Mouse (Mus musculus): Measurements from ENCODE around the gene Nanog. TPM values are rescaled to one million over a fixed set of nuclear protein-coding genes. Genes with fewer than 3 reads are reported as not detected.

Nanog gene
- polyA plus RNA-seq, 1 experiment from 2014 or later = 0.11 TPM

DNA sequence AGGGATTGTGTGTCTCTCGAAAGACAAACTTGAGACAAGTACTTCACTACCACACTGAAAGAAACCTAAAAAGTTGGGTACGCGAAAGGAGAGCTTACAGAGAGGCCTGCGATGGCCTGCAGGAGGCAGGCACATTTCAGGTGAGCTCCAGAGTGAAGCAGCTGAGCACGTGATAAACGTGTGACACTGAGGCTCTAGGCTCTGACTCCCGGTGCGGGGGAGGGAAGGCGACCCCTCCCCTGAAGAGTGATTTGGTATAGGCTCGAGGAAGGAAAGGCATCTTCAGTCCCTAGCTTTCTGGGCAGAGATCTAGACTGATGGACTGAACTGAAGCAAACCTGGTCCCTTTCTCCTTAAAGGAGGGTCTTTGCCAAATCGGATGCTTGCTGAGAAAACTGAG lies 36.1 kb downstream of the Nanog start:
- no peak for DNase-seq (ENCODE audit: low spot score)
- no peak overlapping the region for H3K4me2 ChIP-seq (ENCODE audit: low read depth, low read length)
- H3K4me3 ChIP-seq (ENCODE audit: low read depth, low read length) = no peak overlapping the region
- H3K36me3 ChIP-seq (ENCODE audit: control insufficient read depth, insufficient read depth, low read length) = no peaks in the 10 kb centered on the region
- no peaks in the 10 kb centered on the region for H3K9me3 ChIP-seq (ENCODE audit: control insufficient read depth, low read length)
- WGBS = 22% methylated on average over 11 of the region's 11 CpGs
- H3K27ac ChIP-seq (replicated peaks; ENCODE audit: low read depth, low read length) = no peak overlapping the region
- H3K9ac ChIP-seq (ENCODE audit: low read depth, low read length) = no peak overlapping the region
- peaks cover 27% of the 10 kb centered on the region for H3K27me3 ChIP-seq (replicated peaks; ENCODE audit: control insufficient read depth, insufficient read depth, low read length)
- ATAC-seq (ENCODE audit: low read depth) = no peak
- H3K4me1 ChIP-seq (ENCODE audit: control insufficient read depth, insufficient read depth, low read length) = no peaks in the 10 kb centered on the region

DNA sequence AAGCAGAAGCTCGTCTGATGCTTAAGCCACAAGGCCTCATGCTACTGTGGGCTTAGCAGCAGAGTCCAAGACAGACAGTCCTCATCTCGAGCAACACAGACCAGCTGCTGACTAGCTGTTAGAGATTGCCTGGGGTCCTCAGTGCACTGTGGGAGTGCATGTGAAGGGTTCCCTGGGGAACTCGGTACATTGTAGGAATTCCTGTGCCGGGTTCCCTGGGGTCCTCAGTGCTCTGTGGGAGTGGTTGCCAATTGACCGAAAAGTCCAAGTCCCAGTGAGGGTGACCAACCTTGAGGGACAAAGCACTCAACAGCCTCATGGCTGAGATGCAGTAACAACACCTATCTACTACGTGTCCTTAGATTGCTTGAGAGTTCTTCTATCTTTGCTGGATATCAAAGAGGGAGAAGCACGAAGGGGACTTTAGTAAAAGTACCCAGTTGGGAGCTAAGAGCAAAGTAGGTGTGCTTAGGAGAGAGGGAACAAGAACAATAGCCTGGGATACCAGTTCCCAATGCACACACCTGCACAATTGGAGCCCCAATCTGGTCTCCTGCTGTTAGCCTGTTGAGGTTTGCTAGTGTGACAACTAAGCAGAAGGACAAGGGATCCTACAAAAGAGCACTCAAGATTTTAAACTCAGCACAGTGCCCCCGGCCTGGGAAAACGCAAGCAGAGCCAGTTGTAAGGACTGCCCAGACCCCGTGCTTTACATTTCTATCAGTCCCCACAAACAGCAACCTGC lies 37.4 kb downstream of the Nanog start:
- Histone ChIP-seq H3K27me3 (replicated peaks; ENCODE audit: control insufficient read depth, insufficient read depth, low read length) (peaks cover 27% of the 10 kb centered on the region), H3K4me3 (ENCODE audit: low read depth, low read length) (no peak overlapping the region), H3K9ac (ENCODE audit: low read depth, low read length) (no peak overlapping the region), H3K27ac (replicated peaks; ENCODE audit: low read depth, low read length) (no peak overlapping the region), H3K4me1 (ENCODE audit: control insufficient read depth, insufficient read depth, low read length) (no peaks in the 10 kb centered on the region), H3K36me3 (ENCODE audit: control insufficient read depth, insufficient read depth, low read length) (no peaks in the 10 kb centered on the region), H3K9me3 (ENCODE audit: control insufficient read depth, low read length) (no peaks in the 10 kb centered on the region), H3K4me2 (ENCODE audit: low read depth, low read length) (no peak overlapping the region)
- DNase-seq (ENCODE audit: low spot score) = peak; percentile 21
- no peak for ATAC-seq (ENCODE audit: low read depth)
- 29% methylated on average over 10 of the region's 10 CpGs for WGBS

DNA sequence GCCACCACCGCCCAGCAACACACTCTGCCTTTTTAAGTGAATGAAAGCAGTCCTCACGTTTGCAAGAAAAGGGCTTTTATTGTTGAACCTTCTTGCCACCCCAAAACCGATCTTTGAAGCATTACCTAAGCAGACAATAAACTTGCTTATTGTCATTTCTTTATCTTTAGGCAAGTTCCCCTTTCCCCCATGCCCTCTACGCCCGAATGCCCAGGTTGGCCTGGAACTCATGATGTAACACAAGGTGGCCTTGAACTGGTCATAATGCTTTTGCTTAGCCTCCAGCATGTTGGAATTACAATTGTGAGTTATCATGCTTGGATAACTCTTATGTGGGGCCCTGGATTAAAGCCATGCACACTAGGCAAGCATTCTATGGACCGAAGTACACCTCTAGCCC lies 43.3 kb downstream of the Nanog start:
- 80% methylated on average over 6 of the region's 6 CpGs for WGBS

DNA sequence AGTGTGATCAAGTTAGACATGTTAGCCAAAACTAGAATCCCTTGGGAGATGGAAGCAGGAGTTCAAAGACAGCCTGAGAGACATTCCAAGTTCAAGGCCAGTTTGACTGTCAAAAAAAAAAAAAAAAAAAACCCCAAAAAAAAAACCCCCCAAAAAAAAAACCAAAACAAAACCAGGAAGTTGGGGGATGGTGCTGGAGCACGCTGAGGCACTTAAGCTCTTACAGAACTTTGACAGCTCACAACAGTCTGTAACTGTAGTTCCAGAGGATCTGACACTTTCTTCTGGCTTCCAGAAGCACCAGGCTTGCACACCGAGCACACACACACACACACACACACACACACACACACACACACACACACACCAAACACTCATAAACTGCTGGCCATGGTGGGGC lies 48.6 kb downstream of the Nanog start:
- Histone ChIP-seq H3K4me2 (ENCODE audit: low read depth, low read length) (no peak overlapping the region), H3K27ac (replicated peaks; ENCODE audit: low read depth, low read length) (no peak overlapping the region), H3K9me3 (ENCODE audit: control insufficient read depth, low read length) (no peaks in the 10 kb centered on the region), H3K36me3 (ENCODE audit: control insufficient read depth, insufficient read depth, low read length) (no peaks in the 10 kb centered on the region), H3K27me3 (replicated peaks; ENCODE audit: control insufficient read depth, insufficient read depth, low read length) (no peaks in the 10 kb centered on the region), H3K9ac (ENCODE audit: low read depth, low read length) (no peak overlapping the region), H3K4me1 (ENCODE audit: control insufficient read depth, insufficient read depth, low read length) (no peaks in the 10 kb centered on the region), H3K4me3 (ENCODE audit: low read depth, low read length) (no peak overlapping the region)
- no peak for DNase-seq (ENCODE audit: low spot score)
- ATAC-seq (ENCODE audit: low read depth) = no peak
- WGBS = 18% methylated on average over 2 of the region's 2 CpGs

More for the DNA sequence above, 43.3 kb downstream of the Nanog start:
- DNase-seq (ENCODE audit: low spot score) (no peak), ATAC-seq (ENCODE audit: low read depth) (no peak)
- Histone ChIP-seq H3K4me2 (ENCODE audit: low read depth, low read length) (no peak overlapping the region), H3K9ac (ENCODE audit: low read depth, low read length) (no peak overlapping the region), H3K9me3 (ENCODE audit: control insufficient read depth, low read length) (no peaks in the 10 kb centered on the region), H3K4me1 (ENCODE audit: control insufficient read depth, insufficient read depth, low read length) (no peaks in the 10 kb centered on the region), H3K4me3 (ENCODE audit: low read depth, low read length) (no peak overlapping the region), H3K27me3 (replicated peaks; ENCODE audit: control insufficient read depth, insufficient read depth, low read length) (no peaks in the 10 kb centered on the region), H3K36me3 (ENCODE audit: control insufficient read depth, insufficient read depth, low read length) (no peaks in the 10 kb centered on the region), H3K27ac (replicated peaks; ENCODE audit: low read depth, low read length) (no peak overlapping the region)

DNA sequence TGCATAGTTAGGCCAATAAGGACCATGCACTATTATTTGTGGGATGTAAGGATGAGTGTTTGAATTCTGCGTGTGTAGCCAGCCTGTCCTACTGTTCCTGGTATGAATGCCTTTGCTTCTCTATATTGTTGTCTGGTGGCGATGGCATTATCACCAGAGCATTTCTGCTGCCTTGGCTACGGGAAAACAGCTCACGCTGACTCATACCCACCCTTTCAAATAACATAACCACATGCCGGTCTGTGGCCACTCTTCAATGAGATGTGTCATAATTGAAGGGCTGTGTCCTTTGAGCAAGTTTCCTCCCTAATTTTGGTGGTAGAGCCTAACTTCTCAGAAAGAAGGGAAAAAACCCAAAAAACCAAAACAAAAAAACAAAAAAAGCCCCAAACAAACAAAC lies 51.4 kb downstream of the Nanog start:
- DNase-seq (ENCODE audit: low spot score) = no peak
- H3K9ac ChIP-seq (ENCODE audit: low read depth, low read length) = no peak overlapping the region
- 79% methylated on average over 5 of the region's 5 CpGs for WGBS
- no peak overlapping the region for H3K27ac ChIP-seq (replicated peaks; ENCODE audit: low read depth, low read length)
- no peaks in the 10 kb centered on the region for H3K9me3 ChIP-seq (ENCODE audit: control insufficient read depth, low read length)
- H3K4me1 ChIP-seq (ENCODE audit: control insufficient read depth, insufficient read depth, low read length) = no peaks in the 10 kb centered on the region
- H3K36me3 ChIP-seq (ENCODE audit: control insufficient read depth, insufficient read depth, low read length) = no peaks in the 10 kb centered on the region
- ATAC-seq (ENCODE audit: low read depth) = no peak
- H3K4me2 ChIP-seq (ENCODE audit: low read depth, low read length) = no peak overlapping the region
- no peaks in the 10 kb centered on the region for H3K27me3 ChIP-seq (replicated peaks; ENCODE audit: control insufficient read depth, insufficient read depth, low read length)
- H3K4me3 ChIP-seq (ENCODE audit: low read depth, low read length) = no peak overlapping the region

DNA sequence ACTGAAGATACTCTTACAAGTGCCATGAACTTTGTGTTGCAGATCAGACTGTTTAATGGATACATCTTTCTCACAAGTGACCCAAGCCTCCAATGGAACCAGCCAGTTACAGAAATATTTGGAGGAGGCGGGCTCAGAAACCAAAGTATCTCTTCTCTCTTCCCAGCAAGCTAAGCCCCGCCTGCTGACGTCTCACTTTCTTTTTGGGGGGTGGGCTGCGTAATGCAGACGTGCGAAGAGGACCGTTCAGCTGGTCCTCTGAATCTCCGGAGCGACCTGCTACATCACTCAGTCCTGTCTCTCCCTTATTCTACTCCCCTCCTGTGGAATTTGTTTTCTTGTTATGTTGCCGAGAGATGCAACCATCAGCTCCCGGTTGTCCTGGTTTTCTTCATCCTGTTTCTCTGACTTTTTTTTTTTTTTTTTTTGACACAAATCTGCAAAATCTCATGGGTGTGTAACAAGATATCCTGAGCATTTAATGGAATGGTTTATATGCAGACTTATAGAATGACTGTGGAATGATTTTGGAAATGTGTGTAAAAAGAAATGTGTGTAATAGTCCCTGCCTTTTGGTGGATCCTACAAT lies 53.8 kb downstream of the Nanog start:
- H3K27ac ChIP-seq (replicated peaks; ENCODE audit: low read depth, low read length) = peak overlapping the region; percentile 55; the same call in 1 of the 2 replicates
- 1% methylated on average over 11 of the region's 11 CpGs for WGBS
- peak overlapping the region; percentile 46; the same call in 1 of the 2 replicates for H3K9ac ChIP-seq (ENCODE audit: low read depth, low read length)
- DNase-seq (ENCODE audit: low spot score) = peak; percentile 95
- peak overlapping the region; percentile 46 for H3K4me3 ChIP-seq (ENCODE audit: low read depth, low read length)
- H3K9me3 ChIP-seq (ENCODE audit: control insufficient read depth, low read length) = no peaks in the 10 kb centered on the region
- no peaks in the 10 kb centered on the region for H3K36me3 ChIP-seq (ENCODE audit: control insufficient read depth, insufficient read depth, low read length)
- H3K4me1 ChIP-seq (ENCODE audit: control insufficient read depth, insufficient read depth, low read length) = peaks cover 3% of the 10 kb centered on the region; the same call in 1 of the 2 replicates
- ATAC-seq (ENCODE audit: low read depth) = peak; percentile 75
- H3K27me3 ChIP-seq (replicated peaks; ENCODE audit: control insufficient read depth, insufficient read depth, low read length) = no peaks in the 10 kb centered on the region; the same call in 1 of the 2 replicates
- peak overlapping the region; percentile 54 for H3K4me2 ChIP-seq (ENCODE audit: low read depth, low read length)

DNA sequence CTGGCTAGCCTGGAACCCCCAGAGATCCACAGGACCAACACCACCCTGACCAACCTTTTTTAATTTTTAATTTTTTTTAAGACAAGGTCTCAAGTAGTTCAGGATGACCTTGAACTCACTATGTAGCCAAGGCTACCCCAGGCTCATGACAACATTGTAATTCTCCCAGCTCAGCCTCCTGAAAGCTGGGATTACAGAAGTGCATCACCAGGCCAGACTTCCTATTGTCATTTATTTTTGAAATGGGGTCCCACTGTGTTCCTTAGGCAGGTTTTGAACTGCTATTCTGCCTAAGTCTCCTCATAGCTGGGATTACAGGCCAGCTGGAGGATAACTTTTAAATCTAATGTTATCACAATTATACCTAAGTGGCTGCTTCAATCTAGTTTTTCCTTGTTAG lies 54.6 kb downstream of the Nanog start:
- H3K9ac ChIP-seq (ENCODE audit: low read depth, low read length) = no peak overlapping the region
- H3K4me2 ChIP-seq (ENCODE audit: low read depth, low read length) = no peak overlapping the region
- peaks cover 3% of the 10 kb centered on the region; the same call in 1 of the 2 replicates for H3K4me1 ChIP-seq (ENCODE audit: control insufficient read depth, insufficient read depth, low read length)
- H3K36me3 ChIP-seq (ENCODE audit: control insufficient read depth, insufficient read depth, low read length) = no peaks in the 10 kb centered on the region
- no peaks in the 10 kb centered on the region for H3K9me3 ChIP-seq (ENCODE audit: control insufficient read depth, low read length)
- no peak overlapping the region for H3K27ac ChIP-seq (replicated peaks; ENCODE audit: low read depth, low read length)
- ATAC-seq (ENCODE audit: low read depth) (no peak), DNase-seq (ENCODE audit: low spot score) (no peak)
- no peaks in the 10 kb centered on the region; the same call in 1 of the 2 replicates for H3K27me3 ChIP-seq (replicated peaks; ENCODE audit: control insufficient read depth, insufficient read depth, low read length)
- H3K4me3 ChIP-seq (ENCODE audit: low read depth, low read length) = no peak overlapping the region

DNA sequence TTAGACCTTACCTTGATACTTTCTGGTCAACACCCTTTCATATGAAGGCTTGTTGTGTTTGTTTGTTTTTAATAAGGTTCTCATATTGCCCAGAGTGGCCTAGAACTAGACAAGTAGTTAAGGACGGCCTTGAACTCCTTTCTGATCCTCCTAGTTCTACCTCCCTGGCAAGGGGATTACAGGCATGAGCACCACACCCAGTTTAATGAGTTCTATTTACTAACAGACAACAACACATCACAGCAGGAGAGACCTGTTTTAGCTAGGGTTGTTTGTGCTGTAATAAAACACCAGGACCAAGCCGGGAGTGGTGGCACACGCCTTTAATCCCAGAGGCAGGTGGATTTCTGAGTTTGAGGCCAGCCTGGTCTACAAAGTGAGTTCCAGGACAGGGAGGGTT lies 55.2 kb downstream of the Nanog start:
- no peaks in the 10 kb centered on the region for H3K9me3 ChIP-seq (ENCODE audit: control insufficient read depth, low read length)
- no peak overlapping the region for H3K4me2 ChIP-seq (ENCODE audit: low read depth, low read length)
- no peaks in the 10 kb centered on the region for H3K36me3 ChIP-seq (ENCODE audit: control insufficient read depth, insufficient read depth, low read length)
- H3K9ac ChIP-seq (ENCODE audit: low read depth, low read length) = no peak overlapping the region
- peaks cover 3% of the 10 kb centered on the region; the same call in 1 of the 2 replicates for H3K4me1 ChIP-seq (ENCODE audit: control insufficient read depth, insufficient read depth, low read length)
- no peak for DNase-seq (ENCODE audit: low spot score)
- ATAC-seq (ENCODE audit: low read depth) = no peak
- H3K27ac ChIP-seq (replicated peaks; ENCODE audit: low read depth, low read length) = no peak overlapping the region
- 86% methylated on average over 3 of the region's 3 CpGs for WGBS
- no peaks in the 10 kb centered on the region; the same call in 1 of the 2 replicates for H3K27me3 ChIP-seq (replicated peaks; ENCODE audit: control insufficient read depth, insufficient read depth, low read length)
- H3K4me3 ChIP-seq (ENCODE audit: low read depth, low read length) = no peak overlapping the region
